ENCODE assay signal across 11 mouse cellular contexts in genomic region chr11:121740906-121741305, GRCm38 (mm10). TPM values are rescaled to one million over a fixed set of nuclear protein-coding genes. Genes with fewer than 3 reads are reported as not detected.
DNase-seq lines count a peak whose midpoint lies in the region; ATAC-seq lines count a peak whose summit lies in the region.
"Had no signal": no experiment of that assay in that cellular context is flagged by ENCODE, and none has a peak within 500 bp of the region (broad histone marks: within the 10 kb centered on the region; RNA-seq: fewer than 3 reads in every experiment).

No protein-coding gene starts in this region.

- WGBS in heart, embryonic 12.5 days = 58% methylated on average over 1 of the region's 1 CpGs

- H3K36me3 ChIP-seq in heart, embryonic 12.5 days = no peaks in the 10 kb centered on the region
- H3K36me3 ChIP-seq: liver, embryonic 13.5 days; neural tube, embryonic 12.5 days had no signal

- no peaks in the 10 kb centered on the region for H3K9me3 ChIP-seq in heart, embryonic 12.5 days (replicated peaks)
- H3K9me3 ChIP-seq: liver, embryonic 13.5 days; neural tube, embryonic 12.5 days had no signal

- H3K9ac ChIP-seq in heart, embryonic 12.5 days = no peak overlapping the region
- H3K9ac ChIP-seq: liver, embryonic 13.5 days; neural tube, embryonic 12.5 days had no signal

- H3K4me1 ChIP-seq in heart, embryonic 12.5 days (replicated peaks) = no peaks in the 10 kb centered on the region
- H3K4me1 ChIP-seq: liver, embryonic 13.5 days; neural tube, embryonic 12.5 days had no signal

- ATAC-seq in heart, embryonic 12.5 days (ENCODE audit: insufficient number of reproducible peaks, low FRiP score) = no peak
- ATAC-seq in megakaryocyte, adult 5-6 weeks (ENCODE audit: poor library complexity, severe bottlenecking) = 0 out of 2 replicates have a peak, but pooled peaks have one; percentile 11

- no peaks in the 10 kb centered on the region; the same call in 1 of the 2 replicates for H3K27me3 ChIP-seq in heart, embryonic 12.5 days (replicated peaks)
- H3K27me3 ChIP-seq: liver, embryonic 13.5 days; neural tube, embryonic 12.5 days had no signal

- peak; percentile 43 for DNase-seq in heart, adult 8-10 months (ENCODE audit: low spot score)
- peak; percentile 53 for DNase-seq in adipocyte (ENCODE audit: low spot score)
- DNase-seq in kidney, postnatal 10 days = peak; percentile 39
- DNase-seq in c-Kit-positive CD71-positive TER-119-positive erythroid progenitor cells, embryonic 14.5 days (ENCODE audit: low spot score) = no peak
- DNase-seq in layer of hippocampus, postnatal 25 days (ENCODE audit: extremely low spot score in 1 of 2, low spot score in 1 of 2) = no peak
- DNase-seq in frontal cortex, postnatal 10 days (ENCODE audit: low spot score in 2 of 2) = no peak
- DNase-seq: liver, embryonic 13.5 days had no signal

- H3K27ac ChIP-seq in heart, embryonic 12.5 days (ENCODE audit: poor library complexity, severe bottlenecking) = no peak overlapping the region
- H3K27ac ChIP-seq: liver, embryonic 13.5 days; neural tube, embryonic 12.5 days had no signal

- no peak overlapping the region for H3K4me3 ChIP-seq in heart, embryonic 12.5 days
- H3K4me3 ChIP-seq: erythroblast, embryonic 14.5 days; liver, embryonic 13.5 days; neural tube, embryonic 12.5 days had no signal

- no peak overlapping the region for H3K4me2 ChIP-seq in heart, embryonic 12.5 days
- H3K4me2 ChIP-seq: liver, embryonic 13.5 days; neural tube, embryonic 12.5 days had no signal

RNA-seq across cellular contexts. Expression of gene Metrnl, which starts 39.6 kb away (rescaled TPM):
- total RNA-seq in heart, adult 8-10 months (2022) = 10 to 100 TPM; 15.1 to 20.3 (median 19.2) TPM
- polyA plus RNA-seq in heart, embryonic 12.5 days (2016; fragmentation: Nextera tagmentation; extraction: Ambion mirVana) = 8.4 and 8.9 TPM in 2 replicates
- 32.9 and 40.5 TPM in 2 replicates for total RNA-seq in megakaryocyte, adult 5-6 weeks (2015)
- 16.4 and 20.6 TPM in 2 replicates for total RNA-seq in megakaryocyte, adult 5-6 weeks (2017)
- total RNA-seq in layer of hippocampus, postnatal 25 days (2021) = 10 to 100 TPM; 10.7 to 12.2 TPM

Comparison
In these comparisons a context has a peak if more than half of its experiments do, and no peak if none do; other contexts are left out.
1. DNase-seq: peak in heart, adult 8-10 months (single experiment), adipocyte (single experiment) and kidney, postnatal 10 days (single experiment); none in c-Kit-positive CD71-positive TER-119-positive erythroid progenitor cells, embryonic 14.5 days (single experiment), layer of hippocampus, postnatal 25 days (0 of 2) and frontal cortex, postnatal 10 days (0 of 2).